Mouse (Mus musculus) MEL (cell line): ENCODE measurements at regions not wholly inside any gene's neighbourhood (a gene's known extent, or its start where the extent isn't known, plus 50 kb on each side); places are given as distances from the start of the nearest gene placed in this dataset.

ENCODE experiments used
- DNase-seq: peaks from one replicate; pipeline ENCODE4 v3.0.0; 2011; ENCODE audit warnings: low read depth, low spot score
- H3K27ac ChIP-seq: 2 replicates; pipeline ENCODE4 v1.5.1; 2012; ENCODE audit warnings: low read depth, mild to moderate bottlenecking, control low read depth, low read length, moderate library complexity; ENCODE audit not compliant: control insufficient read depth
- H3K27me3 ChIP-seq, 2 experiments: fragments of 150-350 bp in 1 of 2; sonication (generic) in 1 of 2; 2 replicates each; pipeline ENCODE4 v1.6.1; 2012; ENCODE audit warnings: low read length in 2 of 2, mild to moderate bottlenecking in 2 of 2, improper control_type of control experiment in 1 of 2, moderate library complexity in 1 of 2; ENCODE audit not compliant: insufficient read depth in 2 of 2, control insufficient read depth in 1 of 2
- H3K36me3 ChIP-seq, 2 experiments: 2 replicates each; pipeline ENCODE4 v1.6.1; 2012 to 2014; ENCODE audit warnings: low read length in 2 of 2, improper control_type of control experiment in 1 of 2, inconsistent platforms in 1 of 2, mild to moderate bottlenecking in 1 of 2; ENCODE audit not compliant: insufficient read depth in 2 of 2, control insufficient read depth in 1 of 2
- H3K4me1 ChIP-seq, 2 experiments: fragments of 150-350 bp in 1 of 2; sonication (generic) in 1 of 2; 2 replicates each; pipeline ENCODE4 v1.6.1; 2012; ENCODE audit warnings: low read length in 2 of 2, improper control_type of control experiment in 1 of 2, mild to moderate bottlenecking in 1 of 2; ENCODE audit not compliant: insufficient read depth in 2 of 2, control insufficient read depth in 1 of 2
- H3K4me3 ChIP-seq, 2 experiments: fragments of 150-350 bp in 1 of 2; sonication (generic) in 1 of 2; 2 replicates each; pipeline ENCODE4 v1.5.1; 2012; ENCODE audit warnings: low read depth in 2 of 2, low read length in 2 of 2, mild to moderate bottlenecking in 2 of 2, moderate library complexity in 2 of 2, control low read depth in 1 of 2, improper control_type of control experiment in 1 of 2; ENCODE audit not compliant: control insufficient read depth in 1 of 2, insufficient read depth in 1 of 2
- H3K79me2 ChIP-seq: 2 replicates; pipeline ENCODE4 v1.6.1; 2012; ENCODE audit warnings: mild to moderate bottlenecking, low read length, moderate library complexity; ENCODE audit not compliant: control insufficient read depth, poor library complexity, insufficient read depth
- H3K9ac ChIP-seq: 2 replicates; pipeline ENCODE4 v1.6.1; 2012; ENCODE audit warnings: low read depth, mild to moderate bottlenecking, control low read depth, low read length, moderate library complexity; ENCODE audit not compliant: control insufficient read depth, poor library complexity, severe bottlenecking
- H3K9me3 ChIP-seq: fragments of 150-350 bp; sonication (generic); replicated peaks from 2 replicates; pipeline ENCODE4 v1.6.1; 2012; ENCODE audit warnings: mild to moderate bottlenecking, low read length, improper control_type of control experiment, moderate library complexity; ENCODE audit not compliant: insufficient read depth
- BHLHE40 ChIP-seq: IDR thresholded peaks from 2 replicates; pipeline ENCODE4 v1.6.1; 2012; ENCODE audit warnings: low read depth, mild to moderate bottlenecking, inconsistent platforms, low read length, improper control_type of control experiment, borderline replicate concordance
- CHD1 ChIP-seq: IDR thresholded peaks from 2 replicates; pipeline ENCODE4 v1.6.1; 2012; ENCODE audit warnings: low read depth, mild to moderate bottlenecking, inconsistent platforms, low read length, improper control_type of control experiment
- E2F4 ChIP-seq: IDR thresholded peaks from 2 replicates; pipeline ENCODE4 v1.6.1; 2011; ENCODE audit warnings: low read depth, low read length, improper control_type of control experiment, borderline replicate concordance
- ELF1 ChIP-seq: IDR thresholded peaks from 2 replicates; pipeline ENCODE4 v1.6.1; 2014; ENCODE audit warnings: low read depth, mild to moderate bottlenecking, inconsistent platforms, low read length, improper control_type of control experiment, moderate library complexity
- EP300 ChIP-seq, 2 experiments: IDR thresholded peaks; 2 replicates each; pipeline ENCODE4 v1.6.1; 2011; ENCODE audit warnings: improper control_type of control experiment in 2 of 2, low read length in 2 of 2, low read depth in 1 of 2, mild to moderate bottlenecking in 1 of 2
- GATA1 ChIP-seq: IDR thresholded peaks from 2 replicates; pipeline ENCODE4 v1.6.1; 2011; ENCODE audit warnings: low read depth, low read length, improper control_type of control experiment
- HCFC1 ChIP-seq: IDR thresholded peaks from 2 replicates; pipeline ENCODE4 v1.6.1; 2012; ENCODE audit warnings: low read depth, mild to moderate bottlenecking, inconsistent platforms, low read length, improper control_type of control experiment, moderate library complexity
- KAT2A ChIP-seq: conservative IDR thresholded peaks from 2 replicates; pipeline ENCODE4 v1.6.1; 2012; ENCODE audit warnings: low read depth, low read length, improper control_type of control experiment, inconsistent platforms
- MAFK ChIP-seq: IDR thresholded peaks from 2 replicates; pipeline ENCODE4 v1.6.1; 2011; ENCODE audit warnings: low read depth, mild to moderate bottlenecking, low read length, improper control_type of control experiment, borderline replicate concordance
- MAX ChIP-seq: IDR thresholded peaks from 2 replicates; pipeline ENCODE4 v1.6.1; 2011; ENCODE audit warnings: low read length, improper control_type of control experiment
- MAZ ChIP-seq: IDR thresholded peaks from 2 replicates; pipeline ENCODE4 v1.6.1; 2012; ENCODE audit warnings: low read depth, mild to moderate bottlenecking, inconsistent platforms, low read length, improper control_type of control experiment
- MXI1 ChIP-seq: IDR thresholded peaks from 2 replicates; pipeline ENCODE4 v1.6.1; 2011; ENCODE audit warnings: mild to moderate bottlenecking, low read depth, low read length, improper control_type of control experiment
- MYC ChIP-seq: IDR thresholded peaks from 2 replicates; pipeline ENCODE4 v1.6.1; 2011; ENCODE audit warnings: low read depth, mild to moderate bottlenecking, low read length, improper control_type of control experiment, moderate library complexity
- NRF1 ChIP-seq: IDR thresholded peaks from 2 replicates; pipeline ENCODE4 v1.6.1; 2014; ENCODE audit warnings: low read depth, mild to moderate bottlenecking, inconsistent platforms, low read length, improper control_type of control experiment, moderate library complexity; ENCODE audit not compliant: poor library complexity, insufficient read depth, severe bottlenecking
- POLR2A ChIP-seq, 2 experiments: IDR thresholded peaks; 2 replicates each; pipeline ENCODE4 v1.6.1; 2011 to 2012; ENCODE audit warnings: low read length in 2 of 2, mild to moderate bottlenecking in 2 of 2, control low read depth in 1 of 2, improper control_type of control experiment in 1 of 2, low read depth in 1 of 2, moderate library complexity in 1 of 2; ENCODE audit not compliant: control insufficient read depth in 1 of 2, insufficient read depth in 1 of 2, poor library complexity in 1 of 2
- POLR2AphosphoS2 ChIP-seq: IDR thresholded peaks from 2 replicates; pipeline ENCODE4 v1.6.1; 2011; ENCODE audit warnings: low read length, improper control_type of control experiment
- POLR2AphosphoS5 ChIP-seq: IDR thresholded peaks from 2 replicates; pipeline ENCODE4 v1.6.1; 2012; ENCODE audit warnings: low read depth, borderline replicate concordance, mild to moderate bottlenecking, inconsistent platforms, low read length, moderate library complexity, mixed read lengths
- RAD21 ChIP-seq: IDR thresholded peaks from 2 replicates; pipeline ENCODE4 v1.6.1; 2011; ENCODE audit warnings: mild to moderate bottlenecking, low read depth, low read length, improper control_type of control experiment
- RCOR1 ChIP-seq: IDR thresholded peaks from 2 replicates; pipeline ENCODE4 v1.6.1; 2012; ENCODE audit warnings: low read depth, mild to moderate bottlenecking, inconsistent platforms, low read length, improper control_type of control experiment
- SIN3A ChIP-seq: IDR thresholded peaks from 2 replicates; pipeline ENCODE4 v1.6.1; 2012; ENCODE audit warnings: low read length, improper control_type of control experiment, inconsistent platforms
- SMC3 ChIP-seq: IDR thresholded peaks from 2 replicates; pipeline ENCODE4 v1.6.1; 2011; ENCODE audit warnings: low read depth, low read length, improper control_type of control experiment
- TBP ChIP-seq: IDR thresholded peaks from 2 replicates; pipeline ENCODE4 v1.8.0; 2011; ENCODE audit warnings: low read depth, low read length, improper control_type of control experiment
- ZKSCAN1 ChIP-seq: IDR thresholded peaks from 2 replicates; pipeline ENCODE4 v1.6.1; 2012; ENCODE audit warnings: low read depth, mild to moderate bottlenecking, inconsistent platforms, low read length, improper control_type of control experiment, moderate library complexity
- ZMIZ1 ChIP-seq: IDR thresholded peaks from 2 replicates; pipeline ENCODE4 v1.6.1; 2012; ENCODE audit warnings: low read depth, mild to moderate bottlenecking, inconsistent platforms, low read length, improper control_type of control experiment, moderate library complexity
- ZNF384 ChIP-seq: IDR thresholded peaks from 2 replicates; pipeline ENCODE4 v1.6.1; 2012; ENCODE audit warnings: low read depth, mild to moderate bottlenecking, inconsistent platforms, low read length, improper control_type of control experiment

GRCm38 (mm10) chr13:101216897-101217480 is 383.8 kb upstream of the Slc30a5 start:
- no peak overlapping the region for H3K4me3 ChIP-seq
- H3K27ac ChIP-seq = no peak overlapping the region
- TF ChIP-seq HCFC1 (no peak), RCOR1 (no peak), EP300 (IDR thresholded peaks at IDR 0.05; ENCODE audit: low read depth in 1 of 2, low read length in 2 of 2) (no peak), SIN3A (no peak), SMC3 (no peak), MAZ (no peak), MAX (no peak), BHLHE40 (no peak), MXI1 (no peak), GATA1 (no peak), ZNF384 (no peak), TBP (no peak), RAD21 (no peak)
- no peak overlapping the region for H3K9ac ChIP-seq
- DNase-seq = no peak
- H3K4me1 ChIP-seq = no peaks in the 10 kb centered on the region
- no peaks in the 10 kb centered on the region for H3K79me2 ChIP-seq
- no peaks in the 10 kb centered on the region for H3K27me3 ChIP-seq
- no peaks in the 10 kb centered on the region for H3K36me3 ChIP-seq
- no peaks in the 10 kb centered on the region for H3K9me3 ChIP-seq

DNA sequence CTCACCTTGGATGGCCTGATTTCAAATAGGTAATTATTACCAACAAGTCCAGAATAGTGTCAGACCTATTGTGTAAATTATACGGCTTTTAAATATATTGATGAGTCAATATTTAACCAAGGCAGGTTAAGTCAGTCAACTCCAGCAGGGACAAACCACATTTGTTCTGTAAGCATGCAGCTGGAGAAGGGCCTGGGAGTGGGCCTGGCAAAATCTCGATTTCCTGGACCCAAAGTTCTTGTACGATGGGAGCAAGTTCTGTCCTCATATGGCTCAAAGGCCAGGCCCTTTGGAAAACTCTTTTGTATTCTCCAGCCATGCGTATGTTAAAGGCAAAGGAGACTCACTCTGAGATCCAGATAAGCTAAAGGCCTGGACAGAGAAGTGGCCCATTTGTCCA is 383.2 kb upstream of the Slc30a5 start:
- Histone ChIP-seq H3K36me3 (no peaks in the 10 kb centered on the region), H3K4me1 (no peaks in the 10 kb centered on the region), H3K9ac (no peak overlapping the region), H3K79me2 (no peaks in the 10 kb centered on the region), H3K27me3 (no peaks in the 10 kb centered on the region), H3K9me3 (no peaks in the 10 kb centered on the region), H3K27ac (no peak overlapping the region), H3K4me3 (no peak overlapping the region)
- TF ChIP-seq KAT2A (no peak), MAX (no peak), RCOR1 (no peak), EP300 (IDR thresholded peaks at IDR 0.05; ENCODE audit: low read depth in 1 of 2, low read length in 2 of 2) (no peak), NRF1 (no peak), SMC3 (no peak), ZMIZ1 (no peak), RAD21 (no peak), POLR2A (IDR thresholded peaks at IDR 0.05; ENCODE audit: control insufficient read depth in 1 of 2, insufficient read depth in 1 of 2, low read depth in 1 of 2, low read length in 2 of 2, poor library complexity in 1 of 2) (no peak), E2F4 (no peak), ZKSCAN1 (no peak), CHD1 (no peak), HCFC1 (no peak), POLR2AphosphoS5 (no peak), POLR2AphosphoS2 (no peak), ELF1 (no peak), MAFK (no peak), MYC (no peak)
- DNase-seq = no peak
